Mouse (Mus musculus) activated CD4-positive, CD25-positive, alpha-beta regulatory T cell, adult 4 months (primary cell): Measurements from ENCODE around the gene Stx6. TPM values are rescaled to one million over a fixed set of nuclear protein-coding genes. Genes with fewer than 3 reads are reported as not detected.

Source experiments
- ATAC-seq: one replicate; pipeline ENCODE4 v1.8.0; 2017
- polyA plus RNA-seq, 2 experiments: library from polyadenylated mRNA; unstranded; fragments of 100-300 nt; shearing (Covaris generic); gene quantifications; one replicate each; pipeline ENCODE4 v1.2.1; 2017

Stx6 gene
- polyA plus RNA-seq, 2 experiments from 2014 or later = 49.7 to 56.1 TPM

DNA sequence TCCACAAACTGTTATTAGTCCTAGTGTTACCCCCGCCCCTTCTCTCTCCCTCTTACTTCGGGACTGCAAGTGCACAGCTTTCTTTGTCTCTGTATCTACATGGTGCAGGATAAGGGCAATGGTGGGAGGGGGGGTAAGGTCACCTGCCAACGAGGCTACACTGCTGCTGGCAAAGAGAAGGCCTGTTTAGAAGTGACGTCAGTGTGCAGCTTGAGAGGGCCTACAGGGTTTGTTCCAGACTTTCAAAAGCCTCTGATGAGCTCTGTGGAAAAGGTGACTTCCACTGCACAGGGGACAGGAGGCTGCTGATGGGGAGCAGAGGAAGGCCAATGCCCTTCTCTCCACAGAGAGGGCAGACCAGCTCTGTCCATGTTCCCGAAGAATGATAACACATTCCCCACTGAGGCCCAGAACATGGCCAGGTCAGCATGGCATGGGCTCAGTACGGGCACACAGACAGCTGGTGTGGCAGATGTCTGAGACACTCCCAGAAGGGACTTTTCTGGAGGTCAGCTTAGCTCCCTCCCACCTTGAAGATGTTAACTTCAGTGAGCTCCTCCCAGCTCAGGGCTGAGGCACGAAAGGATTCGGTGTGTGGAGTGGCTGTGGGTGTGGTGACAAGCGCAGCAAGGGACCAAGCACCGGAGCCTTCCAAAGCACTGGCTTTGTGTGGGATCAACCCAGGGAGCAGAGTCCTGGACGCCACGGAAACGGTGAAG, 78.0 kb downstream of the Stx6 start:
- ATAC-seq = no peak

DNA sequence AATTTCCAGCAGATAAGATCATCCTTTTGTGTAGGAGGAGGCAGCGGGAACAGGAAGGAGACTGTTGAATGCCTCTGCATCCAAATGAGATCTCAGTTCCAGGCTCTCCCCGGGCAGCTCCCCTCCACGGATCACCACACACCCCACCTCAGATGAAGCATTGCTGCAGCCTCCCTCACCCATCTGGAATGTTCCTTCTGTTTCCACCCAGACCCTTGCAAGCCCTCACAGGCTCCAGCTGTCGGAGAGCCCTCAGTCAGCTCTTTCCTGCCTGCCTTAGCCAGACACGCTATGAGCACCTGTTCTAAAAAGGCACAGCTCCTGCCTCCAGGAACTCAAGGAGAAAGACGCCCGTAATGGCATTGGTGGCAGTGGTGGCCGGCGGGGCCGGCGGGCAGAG, 78.9 kb downstream of the Stx6 start:
- no peak for ATAC-seq

DNA sequence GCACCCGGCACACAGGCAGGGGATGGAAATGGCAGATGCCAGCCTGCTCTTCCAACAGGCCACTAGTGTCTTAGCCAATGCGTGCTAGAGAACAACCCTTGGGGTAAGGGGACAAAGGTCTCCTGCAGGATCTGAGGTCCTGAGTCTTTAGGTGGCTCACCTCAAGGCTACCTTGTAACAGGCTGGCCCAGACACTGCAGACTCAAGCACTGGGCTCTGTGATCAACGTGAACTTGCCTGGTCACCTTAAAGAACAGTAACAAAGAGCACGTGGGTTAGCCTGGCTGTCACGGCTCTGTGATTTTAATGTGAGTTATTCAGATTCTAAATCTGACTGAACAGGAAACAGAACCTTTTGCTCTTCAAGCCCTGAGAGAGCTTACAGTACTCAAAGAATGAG, 79.6 kb downstream of the Stx6 start:
- no peak for ATAC-seq

- ATAC-seq = no peak
These were observed 80.7 kb downstream of the Stx6 start for GRCm38 (mm10) chr1:155239169-155239568.

DNA sequence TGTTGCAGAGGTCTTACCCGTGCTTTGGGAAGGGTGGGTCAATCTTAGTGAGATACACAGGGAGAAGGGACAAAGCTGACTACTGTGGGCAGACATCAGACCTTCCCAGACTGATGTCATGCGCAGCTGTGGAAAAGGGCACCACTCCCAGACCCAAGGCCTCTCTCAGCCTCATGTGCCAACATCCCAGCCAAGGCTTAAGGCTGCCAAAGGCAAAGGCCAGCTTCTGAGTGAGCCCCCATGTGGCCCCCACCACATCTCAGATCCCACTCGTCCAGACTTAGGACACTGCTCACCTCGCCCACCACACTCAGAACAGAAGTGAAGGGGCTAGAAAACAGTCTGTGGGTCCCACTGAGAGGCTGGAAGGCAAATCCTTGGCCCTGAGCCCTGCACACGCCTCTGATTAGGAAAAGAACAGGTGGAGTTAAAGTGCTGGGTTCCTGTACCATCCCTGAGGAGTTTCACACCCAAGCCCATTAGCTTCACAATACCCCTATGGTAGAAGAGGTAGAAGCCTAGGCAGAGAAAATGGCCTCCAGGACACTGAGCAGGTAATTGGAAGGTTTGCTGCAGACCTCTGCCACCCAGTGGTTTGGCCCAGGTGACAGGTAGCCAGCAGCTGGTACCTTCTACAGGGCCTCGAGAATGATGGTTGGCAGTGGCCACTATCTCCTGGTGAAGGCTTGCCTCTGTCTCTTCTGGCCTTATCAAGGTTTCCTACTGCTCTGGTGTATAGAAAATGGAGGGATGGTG, 81.6 kb downstream of the Stx6 start:
- no peak for ATAC-seq

DNA sequence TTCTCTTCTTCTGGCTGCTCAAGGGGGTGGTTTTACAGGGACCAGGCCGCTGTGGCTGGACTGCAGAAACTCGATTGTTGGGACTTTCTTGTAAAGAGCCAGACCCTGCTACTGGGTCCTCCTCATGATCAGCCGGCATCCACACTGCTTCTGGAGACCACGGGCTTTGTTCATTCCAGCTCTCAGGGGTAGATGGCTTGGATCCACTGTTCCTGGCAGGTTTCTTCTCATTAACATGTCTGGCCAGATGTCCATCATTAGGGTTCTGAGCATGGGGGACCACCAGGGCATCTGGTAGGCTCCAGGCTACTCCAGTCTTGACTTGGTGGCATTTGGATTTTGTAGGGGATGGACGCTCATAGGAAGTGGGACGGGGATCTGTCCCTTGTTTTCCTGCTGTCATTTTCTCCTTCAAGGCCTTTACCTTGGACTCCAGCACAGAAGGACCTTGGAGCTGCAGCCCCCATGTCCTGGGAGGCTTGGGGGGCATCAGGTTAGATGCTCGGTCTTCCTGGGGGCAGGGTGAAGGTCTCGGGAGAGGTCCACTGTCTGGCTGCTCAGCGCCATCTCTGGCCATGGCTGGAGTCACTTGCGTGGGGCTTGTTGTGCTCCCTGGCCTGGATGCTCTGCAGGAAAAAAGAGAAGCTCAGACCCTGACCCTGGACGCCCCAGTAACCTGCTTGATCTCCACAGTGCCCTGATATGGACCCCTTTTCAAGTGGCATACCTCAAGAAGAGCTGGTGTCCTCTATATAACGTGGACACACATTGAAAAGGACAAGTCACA, 83.4 kb downstream of the Stx6 start:
- ATAC-seq = no peak

- ATAC-seq = no peak
These were observed 83.9 kb downstream of the Stx6 start for GRCm38 (mm10) chr1:155242488-155242745.

DNA sequence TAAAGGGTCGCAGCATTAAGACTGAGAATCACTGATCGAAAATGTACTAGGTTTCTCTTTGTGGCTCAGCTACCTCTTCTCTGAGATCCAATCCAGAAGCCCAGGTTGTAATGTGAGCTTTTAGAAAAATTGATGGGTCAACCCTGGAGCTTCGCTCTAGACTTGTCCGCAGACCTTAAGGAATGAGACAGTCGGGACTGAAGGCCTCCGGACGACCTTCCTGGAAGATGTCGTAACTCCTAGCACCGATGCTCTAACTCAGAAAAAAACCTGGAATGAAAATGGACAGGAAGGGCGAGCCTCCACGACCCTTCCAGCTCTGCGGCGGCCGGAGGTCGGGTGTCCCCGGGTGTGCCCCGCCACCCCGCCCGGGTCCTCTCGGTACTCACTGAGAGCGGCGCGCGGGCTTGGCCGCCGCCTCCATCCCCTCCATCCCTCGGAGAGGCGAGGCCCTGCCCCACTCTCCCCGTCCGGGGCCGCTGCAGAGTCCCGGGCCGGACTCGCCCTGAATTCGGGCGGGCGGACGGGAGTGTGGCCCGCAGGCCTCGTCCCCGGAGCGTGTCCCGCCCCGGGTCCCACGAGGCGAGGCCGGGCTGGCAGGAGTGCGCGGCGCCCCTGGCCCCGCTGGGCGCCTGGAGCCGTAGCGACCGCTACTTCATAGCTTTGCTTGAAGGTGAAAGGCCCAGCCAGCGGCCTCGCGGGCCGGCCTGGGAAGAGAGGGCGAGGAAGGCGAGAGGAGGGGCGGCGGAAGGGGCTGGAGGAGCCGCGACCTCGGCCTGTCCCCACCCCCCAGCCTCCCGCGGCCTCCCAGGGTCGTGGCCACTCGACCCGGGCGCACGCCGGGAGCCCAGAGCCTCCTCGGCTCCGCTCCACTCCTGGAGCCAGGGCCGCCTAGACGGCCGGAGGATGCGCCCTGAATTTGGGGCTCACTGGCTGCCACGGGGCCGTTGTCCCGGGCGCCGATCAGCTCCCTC, 85.6 kb downstream of the Stx6 start, which contains the start of gene BC034090:
BC034090 (minus strand) TSS at position 648 of the 974 bp plus-strand sequence.
- ATAC-seq = no peak

GRCm38 (mm10) chr1:155244771-155245211, 86.3 kb downstream of the Stx6 start:
- no peak for ATAC-seq

DNA sequence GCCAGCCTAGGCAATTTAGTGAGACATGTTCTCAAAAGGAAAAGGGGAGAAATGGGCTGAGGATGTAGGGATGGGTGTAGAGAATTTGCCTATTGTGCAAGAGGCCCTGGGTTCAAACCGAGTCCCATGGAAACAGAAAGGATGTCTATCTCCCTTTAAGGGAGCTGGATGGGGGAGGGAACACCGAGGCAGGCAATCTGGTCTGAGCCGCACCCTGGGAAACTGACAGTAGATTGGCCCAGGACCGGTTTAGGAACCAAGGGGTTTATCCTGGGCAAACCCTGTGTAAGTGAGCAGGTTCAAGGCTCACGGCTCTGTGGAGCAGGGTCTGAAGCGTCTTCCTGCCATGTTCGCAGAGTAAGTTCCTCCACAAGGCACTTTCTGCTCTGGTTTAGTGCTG, 87.0 kb downstream of the Stx6 start:
- ATAC-seq = no peak

DNA sequence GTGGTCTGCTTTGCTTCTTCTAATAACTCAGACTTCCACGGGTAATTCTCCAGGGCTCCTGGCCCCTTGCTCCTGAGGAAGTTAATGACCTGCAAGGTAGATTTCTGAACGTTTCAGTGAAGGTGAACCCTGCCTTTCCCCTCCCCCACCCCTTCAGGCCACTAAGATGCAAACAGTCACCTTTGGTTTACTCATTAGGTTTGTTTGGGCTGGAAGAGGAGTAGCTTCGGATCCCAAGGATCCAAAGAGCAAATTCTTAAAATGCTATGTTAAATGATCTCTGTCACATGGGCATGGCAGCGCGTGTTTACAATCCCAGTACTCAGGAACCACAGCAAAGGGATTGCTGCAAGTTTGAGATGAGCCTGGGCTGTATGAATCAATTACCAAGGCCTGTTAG, 88.9 kb downstream of the Stx6 start:
- no peak for ATAC-seq

GRCm38 (mm10) chr1:155248041-155248440, 89.5 kb downstream of the Stx6 start:
- ATAC-seq = no peak

DNA sequence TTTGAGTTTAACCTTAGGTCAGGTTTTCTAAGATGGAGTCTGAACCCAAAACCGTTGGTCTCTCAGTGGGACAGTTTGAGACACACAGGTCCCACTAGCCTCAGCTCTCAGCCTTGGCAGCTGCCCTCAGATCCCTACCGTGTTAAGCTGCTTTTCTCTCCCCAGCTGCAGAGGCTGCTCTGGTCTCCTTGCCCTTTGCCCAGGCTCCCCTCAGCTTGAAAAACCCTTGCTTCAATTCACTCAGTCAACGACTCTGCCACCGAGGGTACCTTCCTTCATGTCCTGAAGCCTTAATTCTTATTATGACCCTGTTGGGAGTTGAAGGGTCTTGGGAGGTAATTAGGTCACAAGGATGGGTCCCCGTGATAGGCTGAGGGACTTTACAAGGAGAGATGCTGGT, 91.4 kb downstream of the Stx6 start:
- ATAC-seq = no peak

- no peak for ATAC-seq
These were observed 92.1 kb downstream of the Stx6 start for GRCm38 (mm10) chr1:155250531-155251135.

DNA sequence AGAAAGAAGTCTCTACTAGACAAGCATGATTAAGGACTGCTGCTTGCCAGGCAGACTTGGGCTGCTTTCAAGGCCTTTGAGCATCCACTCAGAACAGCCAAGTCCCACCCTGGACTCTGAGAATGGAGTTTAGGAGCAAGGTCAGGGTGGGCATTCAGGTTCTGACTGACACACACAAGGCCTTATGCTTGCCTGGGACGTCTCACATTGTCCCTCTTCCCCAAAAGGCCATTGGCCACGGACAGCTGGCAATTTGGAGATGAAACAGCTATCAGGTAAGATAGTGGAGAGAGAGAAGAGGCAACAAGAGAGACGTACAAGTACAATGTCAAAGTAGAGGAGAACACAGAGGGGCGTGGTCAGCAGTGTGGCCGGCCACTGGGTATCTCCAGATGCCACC, 93.1 kb downstream of the Stx6 start:
- no peak for ATAC-seq

DNA sequence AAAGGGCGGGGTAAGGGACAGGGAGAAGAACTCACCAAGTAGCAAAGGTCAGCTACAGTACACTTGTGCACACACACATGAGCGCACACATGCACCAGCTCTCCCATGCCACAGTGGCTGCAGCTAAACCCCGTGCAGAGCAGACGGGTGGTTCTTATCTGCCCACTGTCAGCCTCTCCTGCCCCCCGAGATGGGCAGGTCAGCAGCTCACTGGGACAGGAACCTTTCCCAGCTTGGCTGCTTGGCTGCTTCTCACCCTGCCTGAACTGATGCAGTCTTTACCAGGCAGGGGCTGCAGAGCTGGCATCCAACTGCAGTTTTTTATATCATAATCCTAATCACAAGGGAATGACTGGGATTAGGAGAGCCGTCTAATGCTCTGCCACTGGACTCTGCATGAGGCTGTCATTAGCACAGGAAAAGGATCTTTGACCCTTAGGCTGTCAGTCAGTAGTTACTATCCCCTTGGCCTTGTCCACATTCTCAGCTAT, 94.2 kb downstream of the Stx6 start:
- no peak for ATAC-seq

GRCm38 (mm10) chr1:155253126-155253525, 94.6 kb downstream of the Stx6 start:
- ATAC-seq = no peak

DNA sequence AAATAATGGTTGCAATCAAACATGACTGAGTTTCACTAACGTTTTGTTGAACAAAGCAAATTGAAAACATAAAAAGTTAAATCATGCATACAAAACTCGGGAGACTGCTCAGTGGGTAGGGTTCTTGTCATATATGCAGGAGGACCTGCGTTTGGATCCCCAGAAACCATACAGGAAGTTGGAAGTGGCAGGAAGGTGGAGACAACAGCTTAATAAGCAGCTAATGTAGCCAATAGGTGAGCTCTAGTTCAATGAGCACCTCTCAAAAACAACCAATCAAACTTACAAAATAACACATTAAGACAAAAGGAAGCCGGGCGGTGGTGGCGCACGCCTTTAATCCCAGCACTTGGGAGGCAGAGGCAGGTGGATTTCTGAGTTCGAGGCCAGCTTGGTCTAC, 95.8 kb downstream of the Stx6 start:
- no peak for ATAC-seq
